Mouse (Mus musculus) embryo, embryonic 10.5 days (tissue): ENCODE measurements around the gene Ice1.

Source experiments
- DNase-seq: peaks from one replicate; pipeline ENCODE4 v3.0.0-alpha.2; 2015; ENCODE audit warnings: low spot score

Gene Ice1

GRCm38 (mm10) chr13:70639639-70640038, 2.2 kb upstream of the Ice1 start:
- no peak for DNase-seq

DNA sequence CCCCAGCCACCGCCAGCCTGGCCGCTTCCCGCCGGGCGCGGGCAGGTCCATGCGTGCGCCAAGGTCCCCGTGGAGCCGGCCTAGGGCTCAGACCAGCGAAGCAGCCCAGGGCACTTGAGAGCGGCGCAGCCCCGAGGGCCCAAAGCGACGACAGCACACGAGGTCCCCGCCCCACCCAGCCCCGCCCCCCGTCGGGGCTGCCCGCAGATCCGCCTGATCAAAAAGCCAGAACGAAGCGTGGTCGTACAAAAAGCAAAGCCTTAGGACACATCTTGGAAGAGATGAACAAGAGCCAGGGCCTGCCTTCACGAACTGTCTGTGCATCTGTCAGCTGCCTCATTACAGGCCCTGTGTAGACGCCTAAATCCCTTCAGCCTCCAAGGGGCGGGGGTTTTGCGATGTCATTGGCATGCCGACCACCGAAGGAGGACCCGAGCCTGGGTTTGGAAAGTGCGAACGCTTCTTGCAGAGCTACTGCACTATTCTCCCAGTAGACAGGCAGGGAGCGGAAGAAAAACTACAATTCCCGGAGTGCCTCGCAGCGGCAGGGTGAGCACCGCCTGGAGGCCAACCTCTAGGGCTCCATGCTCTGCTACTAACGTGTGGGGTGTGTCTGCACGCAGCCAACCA, 343 bp upstream of the Ice1 start:
- DNase-seq, result peak; percentile 97

DNA sequence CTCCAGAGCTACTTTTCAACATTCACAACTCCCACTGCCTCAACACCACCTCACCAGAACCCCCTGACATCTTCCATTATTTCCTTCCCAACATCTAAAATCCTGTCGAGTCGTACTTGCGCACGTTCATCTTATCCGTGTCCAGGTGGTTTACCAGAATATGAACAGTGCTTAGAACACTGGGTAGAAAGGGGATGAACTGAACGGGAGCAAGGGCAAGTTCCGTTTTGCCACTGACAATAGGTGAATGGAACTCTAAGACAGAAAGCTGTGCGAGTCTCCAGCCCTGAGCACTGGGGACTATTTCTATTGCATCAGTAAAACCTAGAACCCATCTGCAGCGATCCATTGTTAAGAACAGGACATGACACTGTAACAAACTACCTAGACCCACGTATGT, 728 bp downstream of the Ice1 start:
- no peak for DNase-seq

- DNase-seq, result no peak
These were observed 1.8 kb downstream of the Ice1 start for GRCm38 (mm10) chr13:70635591-70635990.

DNA sequence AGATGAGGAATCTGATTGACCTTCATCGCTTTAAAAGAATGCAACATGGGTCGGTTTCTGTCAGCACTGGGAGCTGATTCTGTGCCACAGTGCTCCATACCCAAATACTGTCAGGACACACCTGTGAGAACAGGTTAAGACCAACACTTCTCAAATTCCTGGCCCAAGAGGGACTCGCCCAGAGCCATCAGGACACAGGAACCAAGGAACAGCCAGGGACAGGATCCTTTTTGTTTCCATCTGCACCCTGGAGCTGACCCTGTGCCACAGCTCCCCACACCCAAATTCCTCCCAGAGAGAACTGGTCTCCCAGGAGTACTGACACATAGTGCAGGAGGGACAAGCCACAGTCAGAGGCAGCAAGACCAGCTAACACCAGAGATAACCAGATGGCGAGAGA, 11.0 kb downstream of the Ice1 start:
- DNase-seq, result no peak

GRCm38 (mm10) chr13:70625665-70626064, 11.8 kb downstream of the Ice1 start:
- DNase-seq, result no peak

DNA sequence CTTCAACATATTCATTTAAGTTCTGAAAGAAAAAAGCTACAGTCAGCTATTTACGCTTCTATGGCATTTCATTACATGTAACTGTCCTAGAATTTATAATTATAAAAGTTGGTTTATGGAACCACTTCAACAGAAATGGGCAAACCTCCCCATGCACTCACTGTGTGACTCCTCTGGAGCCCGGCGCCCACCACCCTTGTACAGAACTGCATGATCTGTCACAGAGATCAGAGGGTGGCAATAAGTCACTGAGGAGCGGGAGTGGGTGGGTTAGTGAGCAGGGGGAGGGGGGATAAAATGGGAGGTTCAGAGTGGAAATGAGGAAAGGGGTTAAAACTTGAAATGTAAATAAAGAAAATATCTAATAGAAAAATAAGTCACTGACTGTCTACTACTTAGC, 13.0 kb downstream of the Ice1 start:
- DNase-seq, result no peak

DNA sequence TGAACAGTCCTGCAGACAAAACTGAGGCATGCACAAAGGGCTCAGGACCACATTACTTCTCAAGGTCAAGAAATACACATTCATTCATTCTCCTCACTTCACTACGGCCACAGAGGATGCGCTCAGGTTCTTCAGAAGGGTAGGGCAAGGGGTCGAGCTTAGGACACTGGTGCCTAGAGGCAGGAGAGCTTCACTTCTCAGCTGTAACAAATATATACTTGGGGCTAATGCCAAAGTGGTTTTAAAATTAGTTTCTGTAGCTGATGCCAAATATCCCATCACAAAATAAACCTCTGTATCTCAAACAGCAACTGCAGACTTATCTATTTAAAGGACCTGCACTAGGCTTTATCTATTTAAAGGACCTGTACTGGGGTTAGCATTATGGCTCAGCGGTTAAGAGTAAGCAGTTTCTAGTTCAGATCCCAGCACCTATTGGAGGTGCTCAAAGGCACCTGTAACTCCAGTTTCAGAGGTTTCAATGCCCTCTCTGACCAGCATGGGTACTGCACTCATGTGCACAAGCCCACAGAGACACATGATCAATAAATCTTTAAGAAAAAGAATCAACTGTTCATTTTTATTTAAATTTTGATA, 14.9 kb downstream of the Ice1 start:
- no peak for DNase-seq

DNA sequence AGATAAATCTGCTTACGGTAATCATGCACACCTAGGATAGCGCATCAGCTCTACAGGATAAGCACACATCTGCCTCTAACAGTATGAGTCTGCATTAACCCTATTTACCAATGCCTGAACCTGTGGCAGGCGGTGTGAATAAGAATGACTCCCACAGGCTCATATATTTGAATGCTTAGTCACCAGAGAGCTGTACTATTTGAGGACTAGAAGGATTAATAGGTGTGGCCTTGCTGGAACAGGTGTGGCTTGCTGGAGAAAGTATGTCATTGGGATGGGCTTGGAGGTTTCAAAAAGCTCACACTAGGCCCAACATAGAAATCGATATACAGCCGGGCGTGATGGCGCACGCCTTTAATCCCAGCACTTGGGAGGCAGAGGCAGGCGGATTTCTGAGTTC, 15.9 kb downstream of the Ice1 start:
- DNase-seq, result no peak

- no peak for DNase-seq
These were observed 24.6 kb downstream of the Ice1 start for GRCm38 (mm10) chr13:70612837-70613236.

GRCm38 (mm10) chr13:70610431-70611420, 26.7 kb downstream of the Ice1 start:
- DNase-seq, result peak; percentile 83

DNA sequence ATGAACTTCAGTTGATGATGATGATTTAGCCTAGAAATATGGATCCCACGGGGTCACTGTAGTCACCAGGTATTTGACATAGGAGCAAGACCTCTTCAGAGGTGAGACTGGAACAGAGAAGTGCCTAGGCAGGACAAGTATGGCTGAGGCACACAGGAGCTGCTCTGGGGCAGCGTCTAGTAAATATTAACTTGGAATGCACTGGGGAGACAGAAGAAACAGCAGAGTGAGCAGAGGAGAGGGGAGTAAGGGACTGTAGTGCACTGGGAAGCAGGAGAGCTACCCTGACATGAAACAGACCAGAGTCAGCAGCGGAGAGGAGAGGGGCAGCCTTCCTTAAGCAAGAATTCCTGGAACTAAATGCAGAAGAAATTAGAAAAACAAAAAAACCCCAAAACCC, 27.8 kb downstream of the Ice1 start:
- no peak for DNase-seq

DNA sequence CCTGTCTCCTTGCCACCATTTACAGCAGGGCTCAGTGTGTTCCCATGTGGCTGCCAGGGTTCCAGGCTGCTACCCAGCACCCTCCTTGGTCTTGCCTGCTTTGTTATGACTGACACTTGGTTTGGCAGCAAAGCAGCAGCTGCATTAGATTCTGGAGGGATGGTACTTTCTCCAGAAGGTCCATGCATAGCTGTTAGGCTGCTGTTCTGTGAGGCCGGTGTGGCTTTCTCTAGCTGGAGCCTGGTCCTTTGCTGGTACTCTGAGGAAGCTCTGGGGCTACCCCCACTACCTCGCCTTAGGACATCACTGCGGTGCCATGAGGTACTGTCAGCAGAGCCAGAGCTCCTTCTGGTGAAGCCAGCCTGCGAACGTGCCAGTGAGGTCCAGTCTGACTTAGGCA, 32.1 kb downstream of the Ice1 start:
- DNase-seq, result no peak

DNA sequence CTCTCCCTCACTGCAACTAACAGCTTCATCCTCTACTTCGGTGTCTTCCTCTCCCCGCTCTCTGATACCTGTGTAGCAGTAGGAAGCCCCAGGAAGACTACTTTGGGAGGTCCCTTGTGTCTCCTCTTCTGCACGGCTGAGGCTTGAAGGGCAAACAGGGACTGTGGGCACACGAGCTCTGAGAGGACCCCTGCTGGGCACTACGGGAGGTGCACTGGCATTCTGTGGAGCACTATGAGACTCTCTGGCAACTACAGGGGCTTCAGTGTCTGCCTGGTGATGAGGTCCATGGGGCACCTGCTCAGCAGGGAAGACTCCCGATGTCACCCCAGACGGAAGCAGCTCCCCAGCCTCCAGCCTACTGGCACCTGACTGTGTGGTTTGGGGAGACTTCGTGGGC, 32.7 kb downstream of the Ice1 start:
- DNase-seq, result peak; percentile 16

DNA sequence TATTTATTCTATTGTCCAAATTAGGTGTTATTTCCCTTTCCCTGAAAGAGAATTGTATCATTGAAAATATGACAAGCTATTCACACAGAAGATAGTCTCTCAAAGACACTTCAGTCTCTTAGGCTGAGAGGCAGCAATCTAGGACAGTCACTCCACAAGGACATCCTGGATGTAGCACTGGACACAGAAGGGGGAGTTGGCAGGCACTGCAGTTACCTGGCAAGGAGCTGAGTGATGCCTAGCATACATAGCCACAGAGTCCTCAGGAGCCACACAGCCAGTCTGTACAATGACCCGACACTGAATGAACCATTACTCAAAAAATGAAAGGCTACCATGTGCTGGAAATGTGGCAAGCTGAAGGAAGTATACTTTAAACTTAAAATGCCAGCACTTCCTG, 35.9 kb downstream of the Ice1 start:
- DNase-seq, result no peak

DNA sequence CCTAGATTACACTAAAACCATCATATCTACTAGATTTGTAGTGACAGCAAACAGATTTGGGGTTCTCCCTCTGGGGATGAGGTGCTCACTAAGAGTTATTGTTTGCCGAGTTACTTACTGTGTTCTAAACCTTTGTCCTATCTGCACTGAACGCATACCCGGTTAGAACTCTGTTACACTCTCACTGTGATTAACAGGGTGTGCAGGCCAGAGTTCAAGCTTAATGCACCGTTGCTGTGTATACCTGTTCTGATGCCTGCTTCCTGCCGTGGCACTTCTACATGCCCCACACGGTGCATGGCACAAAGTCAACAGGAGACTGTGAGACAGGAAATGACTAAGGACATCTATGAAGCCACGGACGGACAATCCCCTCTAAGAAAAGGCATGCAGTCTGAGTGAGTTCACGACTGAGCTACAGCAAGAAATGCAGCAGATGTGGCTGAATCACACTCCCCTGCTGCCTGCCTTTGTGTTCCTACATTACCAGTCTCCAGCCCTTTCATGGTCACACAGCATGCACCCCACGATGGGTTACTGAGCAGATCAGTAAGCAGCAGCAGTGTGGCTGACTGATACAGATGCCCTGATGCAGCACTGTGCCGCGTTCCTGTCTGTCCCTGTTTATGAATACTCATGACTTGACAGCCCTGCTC, 37.3 kb downstream of the Ice1 start:
- no peak for DNase-seq

GRCm38 (mm10) chr13:70598941-70599340, 38.5 kb downstream of the Ice1 start:
- no peak for DNase-seq

- no peak for DNase-seq
These were observed 40.5 kb downstream of the Ice1 start for GRCm38 (mm10) chr13:70596901-70597300.

- no peak for DNase-seq
These were observed 47.1 kb downstream of the Ice1 start for GRCm38 (mm10) chr13:70590248-70590762.

DNA sequence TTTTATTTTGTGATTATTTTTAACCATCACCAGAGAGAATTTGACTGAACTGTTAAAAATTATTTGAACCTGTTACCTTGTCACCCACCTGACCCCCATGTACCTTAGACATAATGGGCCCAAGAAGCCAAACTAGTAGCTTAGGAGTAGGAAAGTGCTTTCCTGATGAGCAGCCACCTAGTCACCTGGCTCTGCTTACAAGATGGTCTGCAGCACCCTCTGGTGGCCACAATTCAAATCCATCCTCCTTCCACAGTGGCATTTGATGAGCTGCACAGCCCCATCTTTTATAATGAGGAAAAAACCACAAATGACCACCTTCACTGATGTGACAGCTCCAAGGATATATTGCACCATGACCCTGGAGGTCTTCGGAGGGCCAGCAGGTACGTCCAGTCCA, 50.5 kb downstream of the Ice1 start:
- peak; percentile 71 for DNase-seq

GRCm38 (mm10) chr13:70582517-70582916, 54.9 kb downstream of the Ice1 start:
- peak; percentile 72 for DNase-seq

GRCm38 (mm10) chr13:70581509-70581908, 55.9 kb downstream of the Ice1 start:
- DNase-seq, result no peak
